Mouse (Mus musculus): ENCODE measurements around the gene Omp. TPM values are rescaled to one million over a fixed set of nuclear protein-coding genes. Genes with fewer than 3 reads are reported as not detected.
A peak's percentile ranks its signal among the peaks of the same experiment; 100 is the strongest.

Omp gene
- polyA plus RNA-seq, 1 experiment = 0.26 TPM

GRCm38 (mm10) chr7:98185326-98185725, 40.0 kb upstream of the Omp start:
- 42% methylated on average over 6 of the region's 6 CpGs for WGBS
- Histone ChIP-seq H3K4me3 (replicated peaks; ENCODE audit: extremely low read depth, low read depth, low read length) (no peak overlapping the region), H3K4me1 (ENCODE audit: control insufficient read depth, insufficient read depth, low read length) (peaks cover 5% of the 10 kb centered on the region)
- DNase-seq = no peak
- TF ChIP-seq CTCF (IDR thresholded peaks at IDR 0.05; ENCODE audit: insufficient read depth, low read length) (no peak), POLR2A (IDR thresholded peaks at IDR 0.05; ENCODE audit: borderline replicate concordance, extremely low read depth, low read depth, low read length) (no peak)

GRCm38 (mm10) chr7:98178560-98179231, 33.4 kb upstream of the Omp start:
- DNase-seq = no peak
- 78% methylated on average over 5 of the region's 5 CpGs for WGBS
- Histone ChIP-seq H3K4me1 (ENCODE audit: control insufficient read depth, insufficient read depth, low read length) (peaks cover 8% of the 10 kb centered on the region), H3K4me3 (replicated peaks; ENCODE audit: extremely low read depth, low read depth, low read length) (peak overlapping the region; percentile 88)
- TF ChIP-seq POLR2A (IDR thresholded peaks at IDR 0.05; ENCODE audit: borderline replicate concordance, extremely low read depth, low read depth, low read length) (no peak), CTCF (IDR thresholded peaks at IDR 0.05; ENCODE audit: insufficient read depth, low read length) (no peak)

GRCm38 (mm10) chr7:98177929-98178559, 32.7 kb upstream of the Omp start, which contains the start of gene Capn5:
Gene Capn5, minus strand, starts transcription at chr7:98178274.
- under 1% methylated on average over 44 of the region's 44 CpGs for WGBS
- Histone ChIP-seq H3K4me3 (replicated peaks; ENCODE audit: extremely low read depth, low read depth, low read length) (peak within 1 kb of the TSS; percentile 88), H3K4me1 (ENCODE audit: control insufficient read depth, insufficient read depth, low read length) (peaks cover 8% of the 10 kb centered on the region)
- peak; percentile 74 for DNase-seq
- TF ChIP-seq POLR2A (IDR thresholded peaks at IDR 0.05; ENCODE audit: borderline replicate concordance, extremely low read depth, low read depth, low read length) (peak; percentile 77; the same call in 1 of the 2 replicates), CTCF (IDR thresholded peaks at IDR 0.05; ENCODE audit: insufficient read depth, low read length) (peak; percentile 28; the same call in 1 of the 2 replicates)

- H3K4me3 ChIP-seq (replicated peaks; ENCODE audit: extremely low read depth, low read depth, low read length) = peak overlapping the region; percentile 71
- DNase-seq = no peak
- 8% methylated on average over 9 of the region's 9 CpGs for WGBS
- TF ChIP-seq POLR2A (IDR thresholded peaks at IDR 0.05; ENCODE audit: borderline replicate concordance, extremely low read depth, low read depth, low read length) = no peak
- TF ChIP-seq CTCF (IDR thresholded peaks at IDR 0.05; ENCODE audit: insufficient read depth, low read length) = no peak
- peaks cover 10% of the 10 kb centered on the region for H3K4me1 ChIP-seq (ENCODE audit: control insufficient read depth, insufficient read depth, low read length)
Observed at GRCm38 (mm10) chr7:98177566-98177928, 32.2 kb upstream of the Omp start.

- TF ChIP-seq CTCF (IDR thresholded peaks at IDR 0.05; ENCODE audit: insufficient read depth, low read length) (no peak), POLR2A (IDR thresholded peaks at IDR 0.05; ENCODE audit: borderline replicate concordance, extremely low read depth, low read depth, low read length) (no peak)
- no peak overlapping the region for H3K4me3 ChIP-seq (replicated peaks; ENCODE audit: extremely low read depth, low read depth, low read length)
- 28% methylated on average over 2 of the region's 2 CpGs for WGBS
- DNase-seq = no peak
- peaks cover 14% of the 10 kb centered on the region for H3K4me1 ChIP-seq (ENCODE audit: control insufficient read depth, insufficient read depth, low read length)
Observed at GRCm38 (mm10) chr7:98177071-98177485, 31.8 kb upstream of the Omp start.

GRCm38 (mm10) chr7:98176322-98177070, 31.2 kb upstream of the Omp start:
- TF ChIP-seq POLR2A (IDR thresholded peaks at IDR 0.05; ENCODE audit: borderline replicate concordance, extremely low read depth, low read depth, low read length) (no peak), CTCF (IDR thresholded peaks at IDR 0.05; ENCODE audit: insufficient read depth, low read length) (no peak)
- H3K4me3 ChIP-seq (replicated peaks; ENCODE audit: extremely low read depth, low read depth, low read length) = no peak overlapping the region
- WGBS = 49% methylated on average over 8 of the region's 8 CpGs
- no peak for DNase-seq
- peaks cover 16% of the 10 kb centered on the region for H3K4me1 ChIP-seq (ENCODE audit: control insufficient read depth, insufficient read depth, low read length)

GRCm38 (mm10) chr7:98174883-98175755, 29.8 kb upstream of the Omp start:
- Histone ChIP-seq H3K4me1 (ENCODE audit: control insufficient read depth, insufficient read depth, low read length) (peaks cover 25% of the 10 kb centered on the region), H3K4me3 (replicated peaks; ENCODE audit: extremely low read depth, low read depth, low read length) (no peak overlapping the region)
- DNase-seq = no peak
- WGBS = 85% methylated on average over 4 of the region's 4 CpGs
- TF ChIP-seq CTCF (IDR thresholded peaks at IDR 0.05; ENCODE audit: insufficient read depth, low read length) (no peak), POLR2A (IDR thresholded peaks at IDR 0.05; ENCODE audit: borderline replicate concordance, extremely low read depth, low read depth, low read length) (no peak)

- DNase-seq = no peak
- H3K4me3 ChIP-seq (replicated peaks; ENCODE audit: extremely low read depth, low read depth, low read length) = no peak overlapping the region
- TF ChIP-seq POLR2A (IDR thresholded peaks at IDR 0.05; ENCODE audit: borderline replicate concordance, extremely low read depth, low read depth, low read length) = no peak
- peaks cover 25% of the 10 kb centered on the region for H3K4me1 ChIP-seq (ENCODE audit: control insufficient read depth, insufficient read depth, low read length)
- 50% methylated on average over 4 of the region's 4 CpGs for whole genome bisulfite sequencing
Observed at GRCm38 (mm10) chr7:98173408-98173807, 28.1 kb upstream of the Omp start.

GRCm38 (mm10) chr7:98172661-98173060, 27.4 kb upstream of the Omp start:
- no peak for DNase-seq
- peaks cover 25% of the 10 kb centered on the region for H3K4me1 ChIP-seq (ENCODE audit: control insufficient read depth, insufficient read depth, low read length)
- H3K4me3 ChIP-seq (replicated peaks; ENCODE audit: extremely low read depth, low read depth, low read length) = no peak overlapping the region
- no peak for TF ChIP-seq CTCF (IDR thresholded peaks at IDR 0.05; ENCODE audit: insufficient read depth, low read length)
- no peak for TF ChIP-seq POLR2A (IDR thresholded peaks at IDR 0.05; ENCODE audit: borderline replicate concordance, extremely low read depth, low read depth, low read length)
- 79% methylated on average over 8 of the region's 8 CpGs for WGBS

Data from lung, adult 2 months (tissue).